Mouse (Mus musculus) gastrocnemius, postnatal 25 days (tissue): ENCODE results near the gene Akt2. TPM values are rescaled to one million over a fixed set of nuclear protein-coding genes. Genes with fewer than 3 reads are reported as not detected.

Experiments
- DNase-seq: peaks from one replicate; pipeline ENCODE4 v3.0.0; 2022
- total RNA-seq, 2 experiments: library from RNA; stranded (reverse); gene quantifications; 1 replicate in 1 of 2; 2 replicates in 1 of 2; pipeline ENCODE4 v1.2.3; 2021

The Akt2 gene
- total RNA-seq, 2 experiments from 2014 or later: 135 to 147 TPM

DNA sequence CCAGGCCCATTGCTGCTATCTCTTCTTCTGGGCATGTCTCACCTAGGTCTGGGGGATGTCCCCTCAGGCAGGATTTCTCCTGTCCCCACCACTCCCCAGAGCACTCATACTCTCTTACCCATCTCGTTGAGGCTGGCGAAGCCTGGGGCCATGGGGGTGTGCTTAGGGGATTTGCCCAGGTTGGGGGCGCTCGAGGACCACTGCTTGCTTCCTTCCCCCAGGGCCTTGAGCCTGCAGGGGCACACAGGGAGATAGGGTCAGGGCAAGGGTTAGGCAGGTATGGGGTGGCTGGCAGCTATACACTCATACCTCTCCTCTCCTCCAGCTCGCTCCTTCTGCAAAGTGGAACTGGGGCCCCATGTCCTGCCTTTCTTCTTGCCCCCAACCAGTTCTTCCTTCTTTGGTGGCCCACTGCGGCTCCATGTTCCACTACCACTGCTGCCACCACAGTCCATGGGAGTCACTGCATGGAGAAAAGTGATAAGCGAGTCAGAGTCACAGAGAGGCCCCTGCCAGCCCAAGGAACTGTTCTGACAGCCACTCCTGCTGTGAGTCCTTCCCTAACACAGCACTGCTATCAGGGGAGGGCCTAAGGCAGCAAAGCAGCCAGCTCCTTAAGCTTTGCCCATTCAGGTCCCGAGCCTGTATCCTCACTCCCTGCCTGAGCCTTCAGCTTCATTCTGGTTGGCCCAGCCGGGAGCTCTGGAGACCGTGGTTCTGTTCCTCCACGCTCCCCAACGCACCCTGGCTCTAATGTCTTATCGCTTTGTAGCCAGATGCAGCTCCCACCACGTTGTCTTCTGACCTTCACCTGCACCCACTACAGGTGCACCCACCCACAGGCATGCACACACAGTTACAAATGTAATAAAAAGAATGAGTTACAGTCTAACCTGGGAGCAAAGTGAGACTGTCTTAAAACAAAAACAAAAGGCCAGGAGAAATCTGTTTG, 67.6 kb downstream of the Akt2 start:
- DNase-seq: no peak

DNA sequence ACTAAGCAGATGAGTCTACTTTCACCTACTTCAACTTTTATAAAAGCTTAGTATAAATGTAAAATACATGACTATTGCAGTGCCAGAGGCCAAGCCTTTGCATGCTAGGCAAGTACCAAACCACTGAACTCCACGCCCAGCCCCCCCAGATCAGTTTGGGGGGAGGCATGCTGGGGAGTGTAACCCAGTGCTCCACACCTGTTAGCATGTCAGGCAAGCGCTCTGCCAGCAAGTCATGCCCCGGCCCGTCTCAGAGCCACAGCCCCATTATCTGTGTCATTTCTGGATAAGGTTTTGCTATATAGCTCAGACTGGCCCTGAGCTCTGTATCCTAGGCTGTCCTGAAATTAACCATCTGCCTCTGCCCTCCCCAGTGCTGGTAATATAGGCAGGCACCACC, 70.7 kb downstream of the Akt2 start:
- DNase-seq: no peak

GRCm38 (mm10) chr7:27673064-27673574, 81.8 kb downstream of the Akt2 start:
- DNase-seq: no peak

DNA sequence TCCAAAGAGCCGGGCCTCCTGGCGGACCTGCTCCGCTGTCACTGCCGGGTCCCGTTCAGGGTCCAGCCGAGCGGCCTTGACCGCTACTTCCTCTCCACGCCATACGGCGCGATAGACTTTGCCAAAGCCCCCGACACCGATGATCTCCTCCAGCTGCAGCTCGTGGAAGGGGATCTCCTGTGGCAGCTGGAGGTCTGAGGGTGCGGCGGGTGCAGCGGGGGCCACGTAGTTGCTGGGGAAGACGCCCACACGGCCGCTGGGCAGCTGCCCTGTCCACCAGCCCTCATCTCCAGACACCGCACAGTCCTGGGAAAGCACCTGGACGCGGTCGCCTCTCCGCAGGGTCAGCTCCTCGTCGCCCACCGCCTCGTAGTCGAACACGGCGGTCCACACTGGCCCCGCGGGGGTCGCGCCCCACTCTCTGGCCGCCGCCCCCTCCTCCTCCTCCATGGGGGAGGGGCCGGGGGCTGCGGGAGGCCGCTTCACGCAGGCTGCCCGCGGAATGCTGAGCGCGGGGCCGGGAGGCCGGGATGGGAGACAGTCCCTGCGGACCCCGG, 82.3 kb downstream of the Akt2 start:
- no peak for DNase-seq

DNA sequence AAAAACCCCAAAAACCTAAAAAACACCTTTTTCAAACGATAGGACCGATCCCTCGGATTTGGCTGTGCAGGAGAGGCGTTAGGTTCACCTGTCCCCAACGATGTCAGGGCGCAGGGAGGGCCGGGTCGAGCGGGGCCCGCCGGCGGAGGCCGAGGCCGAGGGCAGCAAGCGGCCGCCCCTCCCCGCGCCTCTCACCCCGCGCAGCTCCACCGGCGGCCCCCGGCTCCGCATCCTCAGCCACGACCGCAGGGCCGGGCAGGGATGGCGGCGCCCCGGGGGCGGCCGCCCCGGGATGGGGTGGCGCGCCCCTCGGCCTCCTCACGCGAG, 82.8 kb downstream of the Akt2 start:
- DNase-seq: no peak

GRCm38 (mm10) chr7:27674522-27675221, 83.3 kb downstream of the Akt2 start, which contains the start of gene Map3k10:
Gene Map3k10, minus strand, starts transcription at chr7:27674598.
- peak; percentile 92 for DNase-seq

- no peak for DNase-seq
Measured at GRCm38 (mm10) chr7:27675222-27675612, 83.9 kb downstream of the Akt2 start.

- no peak for DNase-seq
Measured at GRCm38 (mm10) chr7:27683218-27683617, 91.9 kb downstream of the Akt2 start.

DNA sequence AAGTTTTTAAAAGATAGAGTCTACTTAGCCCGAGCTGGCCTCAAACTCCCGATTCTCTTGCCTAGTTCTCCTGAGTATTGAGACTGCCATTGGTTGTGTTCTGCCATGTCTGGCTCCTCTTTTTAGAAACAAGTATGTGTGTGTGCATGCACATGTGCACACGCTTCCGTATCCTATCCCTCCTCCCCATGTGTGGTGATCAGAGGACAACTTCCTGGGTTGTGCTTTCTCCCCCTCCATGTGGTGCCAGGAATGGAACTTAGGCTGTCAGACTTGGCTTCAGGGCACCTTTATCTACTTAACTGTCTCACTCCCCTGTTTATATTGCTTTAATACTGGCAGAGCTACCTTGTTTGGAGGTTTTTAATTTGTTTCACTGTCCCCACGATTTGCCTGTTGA, 93.9 kb downstream of the Akt2 start:
- no peak for DNase-seq

DNA sequence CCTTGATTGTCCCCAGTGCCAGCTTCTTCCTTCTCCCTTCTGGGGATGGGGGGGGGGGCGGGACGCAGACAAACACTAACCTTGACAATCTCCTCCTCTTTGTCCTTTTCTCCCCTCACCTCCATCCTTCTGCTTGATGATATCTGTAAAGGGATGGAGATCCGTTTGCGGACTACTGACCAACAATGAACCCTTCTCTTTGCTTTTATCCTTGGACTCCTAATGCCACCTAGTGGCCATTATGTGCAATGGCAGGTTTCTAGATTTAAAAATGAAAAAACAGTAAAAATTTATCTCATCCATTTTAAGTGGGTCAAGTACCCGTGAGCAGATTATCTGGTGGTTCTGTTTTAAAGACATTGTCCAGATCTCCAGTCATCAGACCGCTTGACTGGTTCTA, 94.3 kb downstream of the Akt2 start:
- no peak for DNase-seq

DNA sequence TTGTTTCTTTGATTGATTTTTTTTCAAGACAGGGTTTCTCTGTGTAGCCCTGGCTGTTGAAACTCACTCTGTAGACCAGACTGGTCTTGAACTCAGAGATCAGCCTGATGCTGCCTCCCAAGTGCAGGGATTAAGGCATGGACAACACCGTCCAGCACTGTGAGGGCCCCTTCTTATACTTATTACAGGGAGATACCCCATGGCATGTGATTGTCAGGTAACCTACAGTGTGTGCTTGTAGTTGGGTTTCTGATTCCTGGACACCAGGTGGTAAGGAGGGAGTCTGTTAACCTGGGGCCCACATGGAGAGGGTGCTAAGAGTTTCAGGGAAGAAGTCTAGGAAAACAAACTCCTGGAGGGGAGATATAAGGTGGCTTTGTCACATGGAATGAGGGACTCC, 95.7 kb downstream of the Akt2 start:
- DNase-seq: no peak

DNA sequence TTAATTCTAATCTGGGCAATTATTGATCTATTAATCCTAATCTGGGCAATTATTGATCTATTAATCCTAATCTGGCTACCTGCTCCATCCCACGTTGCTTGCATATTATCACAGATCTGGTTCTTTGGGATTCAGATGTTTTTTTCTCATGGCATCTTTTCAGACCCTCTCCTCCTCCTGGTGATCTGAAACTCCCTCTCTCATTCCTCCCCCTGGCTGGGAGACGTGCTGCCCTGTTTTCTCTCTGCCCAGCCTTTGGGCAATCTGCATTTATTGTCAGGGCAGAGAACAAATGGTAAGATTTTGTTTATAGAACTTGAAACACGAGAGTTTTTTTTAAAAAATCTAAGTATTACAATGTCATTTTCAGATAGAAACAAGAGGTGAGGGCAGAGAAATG, 96.5 kb downstream of the Akt2 start:
- no peak for DNase-seq

DNA sequence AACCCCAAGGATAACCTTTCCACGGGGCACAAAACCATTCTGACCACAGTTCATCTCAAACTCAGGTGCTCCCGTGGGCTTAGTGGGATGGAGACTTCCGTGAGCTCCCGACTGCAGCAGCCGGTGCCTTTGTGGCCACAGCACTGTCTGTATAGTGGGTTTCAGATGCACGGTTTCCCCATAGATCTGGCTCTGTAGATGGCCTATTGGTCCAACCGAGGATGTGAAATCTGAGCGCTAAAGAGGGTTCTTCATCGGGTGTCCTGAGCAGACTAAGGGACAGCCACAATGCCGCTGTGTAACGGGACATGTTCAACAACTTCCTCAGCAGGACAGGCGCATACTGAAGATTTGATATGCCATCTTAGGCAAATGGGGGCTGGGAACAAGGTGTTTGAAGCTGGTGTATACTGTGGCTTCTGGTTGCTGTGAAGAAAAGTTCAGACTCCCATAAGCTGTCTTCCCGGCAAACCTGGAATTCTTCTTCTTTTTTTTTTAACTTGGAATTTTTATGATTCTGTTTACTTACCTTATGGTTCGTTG, 97.0 kb downstream of the Akt2 start:
- DNase-seq: no peak

DNA sequence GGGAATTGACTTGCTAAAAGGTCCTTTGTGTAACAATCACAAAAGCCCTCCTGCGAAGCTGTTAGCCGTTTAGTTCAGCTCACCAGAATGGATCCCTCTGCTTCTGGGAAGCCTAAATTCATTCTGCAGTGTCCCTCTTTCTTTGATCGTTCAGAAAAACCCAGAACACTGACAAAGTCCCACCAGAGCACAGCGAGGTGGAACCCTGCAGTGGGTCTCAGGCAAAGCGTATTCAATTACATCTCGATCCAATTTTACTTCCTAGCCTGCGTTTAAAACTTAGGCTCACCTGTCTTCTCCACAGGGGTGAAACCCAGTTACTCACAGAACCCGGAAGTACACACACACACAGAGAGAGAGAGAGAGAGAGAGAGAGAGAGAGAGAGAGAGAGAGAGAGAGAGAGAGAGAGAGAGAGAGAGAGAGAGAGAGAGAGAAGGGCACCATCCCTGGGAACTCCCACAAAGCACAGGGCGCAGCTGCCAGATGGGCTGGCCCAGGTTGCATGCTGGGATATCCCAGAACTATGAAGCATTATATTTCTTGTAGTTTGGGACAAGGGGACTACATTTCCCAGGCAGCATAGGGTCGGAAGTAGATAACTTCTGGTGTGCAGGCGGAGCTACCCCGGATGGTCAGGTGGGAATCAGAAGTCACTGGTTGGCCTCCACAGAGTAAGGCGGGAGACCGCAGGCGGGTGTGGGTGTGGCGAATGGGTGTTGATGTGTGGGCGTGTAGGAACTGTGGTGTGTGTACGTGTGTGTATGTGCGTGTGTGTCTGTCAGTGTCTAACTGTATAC, 97.7 kb downstream of the Akt2 start, which contains the start of gene Zfp607b:
Gene Zfp607b (plus strand): TSS at position 526 of the 798 bp plus-strand sequence.
- peak; percentile 93 for DNase-seq

Other genes starting within 250 kb of the Akt2 start
- 1 to 10 TPM in 1 of 2 experiments, under 1 TPM in 1; 1.00 to 3.1 TPM for gene Shkbp1, start 235.5 kb upstream of the Akt2 start, total RNA-seq
- not detected for gene Gm20479, start 234.1 kb upstream of the Akt2 start, total RNA-seq
- under 1 TPM in 1 of 2 experiments, not detected in 1; 0.05 TPM for gene Sptbn4, start 143.9 kb upstream of the Akt2 start, total RNA-seq
- 10 to 100 TPM; 11.0 to 17.2 TPM for gene Blvrb, start 143.6 kb upstream of the Akt2 start, total RNA-seq
- gene Sertad3, start 117.8 kb upstream of the Akt2 start, total RNA-seq: 1 to 10 TPM; 3.8 to 7.3 TPM
- 1 to 10 TPM; 6.8 to 7.5 TPM for gene Sertad1, start 104.6 kb upstream of the Akt2 start, total RNA-seq
- gene Prx, start 92.2 kb upstream of the Akt2 start, total RNA-seq: 10 to 100 TPM; 11.6 to 13.0 TPM
- under 1 TPM; 0.13 to 0.18 TPM for gene Hipk4, start 68.3 kb upstream of the Akt2 start, total RNA-seq
- gene Pld3, start 38.3 kb upstream of the Akt2 start, total RNA-seq: 10 to 100 TPM; 14.9 to 15.0 TPM
- gene 2310022A10Rik, start 38.3 kb upstream of the Akt2 start, total RNA-seq: 100 to 1,000 TPM in 1 of 2 experiments, 10 to 100 TPM in 1; 88.3 to 110 TPM
- gene Ttc9b, start 62.4 kb downstream of the Akt2 start, total RNA-seq: not detected
- gene Map3k10, start 83.0 kb downstream of the Akt2 start, total RNA-seq: 10 to 100 TPM; 27.7 to 28.1 TPM
- under 1 TPM; 0.49 to 0.75 TPM for gene Zfp607b, start 97.8 kb downstream of the Akt2 start, total RNA-seq
- 1 to 10 TPM; 5.0 to 6.2 TPM for gene Zfp60, start 139.8 kb downstream of the Akt2 start, total RNA-seq
- 1 to 10 TPM; 3.8 to 3.9 TPM for gene Zfp626, start 215.6 kb downstream of the Akt2 start, total RNA-seq
- 1 to 10 TPM; 1.6 to 1.7 TPM for gene Zfp59, start 247.1 kb downstream of the Akt2 start, total RNA-seq